Mouse (Mus musculus) cortical plate, adult 2 months (tissue): ENCODE results near the gene Cd19.

Source experiments
- CTCF ChIP-seq: fragments of 200-500 bp; IDR thresholded peaks from 2 replicates; pipeline ENCODE4 v1.5.1; 2011; ENCODE audit warnings: mild to moderate bottlenecking, control low read depth, low read length; ENCODE audit not compliant: insufficient read depth; ENCODE audit errors: extremely low read depth
- POLR2A ChIP-seq: fragments of 200-500 bp; IDR thresholded peaks from 2 replicates; pipeline ENCODE4 v1.6.1; 2011; ENCODE audit warnings: mild to moderate bottlenecking, low read length, control low read depth; ENCODE audit not compliant: insufficient read depth; ENCODE audit errors: extremely low read depth

GRCm38 (mm10) chr7:126443997-126444396 is 29.3 kb upstream of the Cd19 start:
- TF ChIP-seq POLR2A, result no peak
- TF ChIP-seq CTCF, result no peak
